Mouse (Mus musculus): Measurements from ENCODE around the gene Pgbd1. TPM values are rescaled to one million over a fixed set of nuclear protein-coding genes. Genes with fewer than 3 reads are reported as not detected.

The Pgbd1 gene
- total and polyA plus RNA-seq, 3 experiments: 0.25 to 0.35 TPM; not detected in 1

DNA sequence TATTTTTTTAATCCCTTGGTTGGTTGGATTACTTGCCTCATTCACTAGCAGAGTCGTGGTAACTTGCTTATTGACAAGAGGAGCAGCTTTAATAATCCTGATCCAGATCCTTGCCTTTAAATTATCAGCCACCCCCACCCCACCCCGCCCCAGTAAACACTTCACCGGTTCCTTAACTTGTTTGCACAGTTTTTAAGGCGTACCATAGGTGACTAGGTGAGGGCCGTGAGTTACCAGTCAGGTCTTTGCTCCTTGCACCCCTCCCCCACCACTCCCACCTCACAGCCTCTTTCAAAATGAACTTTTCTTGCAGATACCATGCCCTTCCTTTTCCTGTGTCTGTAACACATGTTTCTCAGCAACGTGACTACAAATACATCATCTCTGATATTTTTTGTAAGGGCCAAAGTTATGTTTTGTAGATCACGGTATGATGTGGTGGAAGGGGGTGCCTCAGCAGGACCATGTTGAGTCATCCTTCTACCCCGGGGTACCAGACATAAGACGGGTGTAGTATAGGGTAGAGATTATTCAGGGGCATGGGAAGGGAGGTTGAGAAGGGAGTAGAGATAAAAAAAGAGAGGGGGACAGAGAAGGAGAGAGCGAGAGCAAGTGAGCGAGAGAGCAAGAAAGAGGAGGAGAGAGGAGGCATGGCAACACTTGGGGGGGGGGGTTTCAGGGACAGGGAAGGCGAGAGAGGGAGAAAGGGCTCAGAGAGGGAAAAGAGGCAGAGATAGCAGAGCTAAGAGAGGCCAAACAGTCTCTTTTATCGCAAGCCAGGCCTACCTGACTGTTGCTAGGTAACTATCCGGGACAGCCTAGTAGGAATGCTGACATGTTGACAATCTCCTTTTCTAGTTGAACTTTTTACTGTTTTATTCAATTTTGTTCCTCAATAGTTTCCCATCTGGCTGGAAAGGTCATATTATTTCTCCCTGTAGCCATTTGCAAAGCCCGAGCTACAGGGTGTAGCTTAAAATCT, 26.3 kb downstream of the Pgbd1 start:
- TF ChIP-seq GATA1 (IDR thresholded peaks at IDR 0.05; ENCODE audit: low read depth, low read length): peak; percentile 64
- TF ChIP-seq SMC3 (IDR thresholded peaks at IDR 0.05; ENCODE audit: low read depth, low read length): no peak
- TF ChIP-seq EP300 (IDR thresholded peaks at IDR 0.05; ENCODE audit: low read depth in 1 of 2, low read length in 2 of 2): peak in 1 of 2 experiments; percentile 39; a peak in 2 of 4 replicates
- Histone ChIP-seq H3K79me2 (ENCODE audit: control insufficient read depth, insufficient read depth, low read length, poor library complexity) (no peaks in the 10 kb centered on the region), H3K36me3 (ENCODE audit: control insufficient read depth in 1 of 2, insufficient read depth in 2 of 2, low read length in 2 of 2) (peaks cover 0 to 5% of the 10 kb centered on the region in 2 experiments; a peak in 2 of 4 replicates), H3K9me3 (replicated peaks; ENCODE audit: insufficient read depth, low read length) (no peaks in the 10 kb centered on the region), H3K27ac (ENCODE audit: control insufficient read depth, low read depth, low read length) (peak overlapping the region; percentile 34), H3K4me3 (ENCODE audit: control insufficient read depth in 1 of 2, insufficient read depth in 1 of 2, low read depth in 2 of 2, low read length in 2 of 2) (peak overlapping the region; percentile 43 to 78), H3K9ac (ENCODE audit: control insufficient read depth, low read depth, low read length, poor library complexity, severe bottlenecking) (peak overlapping the region; percentile 34), H3K4me1 (ENCODE audit: control insufficient read depth in 1 of 2, insufficient read depth in 2 of 2, low read length in 2 of 2) (peaks cover 3 to 5% of the 10 kb centered on the region in 2 experiments; a peak in 3 of 4 replicates), H3K27me3 (ENCODE audit: control insufficient read depth in 1 of 2, insufficient read depth in 2 of 2, low read length in 2 of 2) (peaks cover 0 to 2% of the 10 kb centered on the region in 2 experiments; a peak in 2 of 4 replicates)
- DNase-seq (ENCODE audit: low read depth, low spot score): peak; percentile 63

DNA sequence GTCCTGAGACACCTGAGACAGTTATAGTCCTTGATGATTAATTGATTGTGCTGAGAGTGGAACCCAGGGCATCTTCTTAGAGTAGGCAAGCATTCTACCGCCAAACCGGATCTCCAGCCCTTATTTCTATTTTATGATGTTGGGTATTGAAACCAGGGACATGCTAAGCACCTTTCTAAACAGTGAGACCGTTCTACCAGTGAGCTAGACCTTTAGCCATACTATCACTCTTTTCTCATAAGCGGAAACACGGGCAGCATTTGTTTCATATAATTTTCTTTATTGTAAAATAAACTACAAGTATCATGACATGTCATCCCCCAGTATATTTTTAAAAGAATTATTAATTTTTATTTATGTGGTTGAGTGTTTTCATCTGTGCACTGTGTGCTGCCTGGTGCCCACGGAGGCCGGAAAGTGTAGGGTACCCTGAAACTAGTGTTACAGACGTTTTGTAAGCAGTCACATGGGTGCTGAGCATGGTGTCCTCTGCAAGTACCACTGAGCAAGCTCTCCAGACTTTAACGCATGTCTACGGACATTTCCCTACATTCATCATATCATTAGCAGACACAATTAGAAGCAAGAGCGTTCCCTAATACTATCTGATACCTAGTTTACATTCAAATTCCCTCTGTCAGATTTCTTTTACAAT, 31.9 kb downstream of the Pgbd1 start:
- Histone ChIP-seq H3K27ac (ENCODE audit: control insufficient read depth, low read depth, low read length) (no peak overlapping the region), H3K4me3 (ENCODE audit: control insufficient read depth in 1 of 2, insufficient read depth in 1 of 2, low read depth in 2 of 2, low read length in 2 of 2) (peak overlapping the region in 1 of 2 experiments; percentile 61; a peak in 1 of 4 replicates), H3K36me3 (ENCODE audit: control insufficient read depth in 1 of 2, insufficient read depth in 2 of 2, low read length in 2 of 2) (peaks cover 0 to under 1% of the 10 kb centered on the region in 2 experiments; a peak in 1 of 4 replicates), H3K9ac (ENCODE audit: control insufficient read depth, low read depth, low read length, poor library complexity, severe bottlenecking) (no peak overlapping the region), H3K4me1 (ENCODE audit: control insufficient read depth in 1 of 2, insufficient read depth in 2 of 2, low read length in 2 of 2) (peaks cover 0 to 8% of the 10 kb centered on the region in 2 experiments; a peak in 2 of 4 replicates), H3K27me3 (ENCODE audit: control insufficient read depth in 1 of 2, insufficient read depth in 2 of 2, low read length in 2 of 2) (peaks cover 0 to 3% of the 10 kb centered on the region in 2 experiments; a peak in 3 of 4 replicates), H3K9me3 (replicated peaks; ENCODE audit: insufficient read depth, low read length) (no peaks in the 10 kb centered on the region), H3K79me2 (ENCODE audit: control insufficient read depth, insufficient read depth, low read length, poor library complexity) (no peaks in the 10 kb centered on the region)
- DNase-seq (ENCODE audit: low read depth, low spot score): no peak
- TF ChIP-seq JUND (IDR thresholded peaks at IDR 0.05; ENCODE audit: low read depth, low read length): no peak

DNA sequence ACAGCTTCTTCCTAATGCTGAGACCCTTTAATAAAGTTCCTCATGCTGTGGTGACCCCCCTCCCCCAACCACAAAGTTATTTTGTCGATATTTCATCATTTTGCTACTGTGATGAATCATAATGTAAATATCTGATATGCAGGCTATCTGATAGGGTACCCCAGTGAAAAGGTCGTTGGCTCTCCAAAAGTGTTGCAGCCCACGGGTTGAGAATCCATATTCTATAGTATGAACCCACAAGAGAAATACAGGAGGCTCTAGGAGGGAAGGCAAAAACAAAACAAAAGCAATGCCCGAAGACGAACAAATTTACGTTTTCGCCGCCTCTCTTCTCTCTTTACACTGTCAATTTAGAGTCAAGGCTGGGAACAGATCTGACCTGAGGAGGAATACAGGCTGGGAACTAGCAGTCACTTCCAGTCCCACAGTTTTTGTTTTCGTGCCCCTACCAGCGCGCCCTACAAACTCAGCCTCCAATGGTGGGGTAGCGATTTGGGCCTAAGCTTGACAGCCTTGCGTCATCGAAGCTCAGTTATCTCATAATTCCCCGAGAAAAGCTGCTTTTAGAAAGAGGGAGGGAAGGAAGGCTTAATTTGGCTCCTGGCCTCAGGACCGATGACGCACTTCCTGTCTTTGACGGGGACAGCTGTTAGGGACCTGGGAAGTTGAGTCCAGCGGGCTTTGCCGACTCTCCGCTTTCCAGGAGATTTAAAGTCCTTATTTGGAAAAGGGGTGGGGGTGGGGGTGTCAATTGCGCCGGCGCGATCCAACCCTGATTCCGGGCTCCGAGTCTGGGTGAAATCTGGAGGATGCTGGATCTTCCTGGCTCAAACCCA, 32.7 kb downstream of the Pgbd1 start:
- peaks cover 0 to 1% of the 10 kb centered on the region in 2 experiments; a peak in 2 of 4 replicates for H3K36me3 ChIP-seq (ENCODE audit: control insufficient read depth in 1 of 2, insufficient read depth in 2 of 2, low read length in 2 of 2)
- no peaks in the 10 kb centered on the region for H3K9me3 ChIP-seq (replicated peaks; ENCODE audit: insufficient read depth, low read length)
- peaks cover 0 to 6% of the 10 kb centered on the region in 2 experiments; a peak in 1 of 4 replicates for H3K4me1 ChIP-seq (ENCODE audit: control insufficient read depth in 1 of 2, insufficient read depth in 2 of 2, low read length in 2 of 2)
- peak; percentile 72 for DNase-seq (ENCODE audit: low read depth, low spot score)
- H3K27ac ChIP-seq (ENCODE audit: control insufficient read depth, low read depth, low read length): peak overlapping the region; percentile 1; the same call in 1 of the 2 replicates
- H3K27me3 ChIP-seq (ENCODE audit: control insufficient read depth in 1 of 2, insufficient read depth in 2 of 2, low read length in 2 of 2): peaks cover 0 to 3% of the 10 kb centered on the region in 2 experiments; a peak in 3 of 4 replicates
- peak overlapping the region; percentile 44 to 61 for H3K4me3 ChIP-seq (ENCODE audit: control insufficient read depth in 1 of 2, insufficient read depth in 1 of 2, low read depth in 2 of 2, low read length in 2 of 2)
- H3K9ac ChIP-seq (ENCODE audit: control insufficient read depth, low read depth, low read length, poor library complexity, severe bottlenecking): peak overlapping the region; percentile 45
- TF ChIP-seq SIN3A (IDR thresholded peaks at IDR 0.05; ENCODE audit: low read length): peak; percentile 19; the same call in 1 of the 2 replicates
- TF ChIP-seq MYC (IDR thresholded peaks at IDR 0.05; ENCODE audit: low read depth, low read length): no peak
- no peak for TF ChIP-seq USF2 (IDR thresholded peaks at IDR 0.05; ENCODE audit: borderline replicate concordance in 1 of 2, insufficient read depth in 1 of 2, low read depth in 1 of 2, low read length in 2 of 2)
- TF ChIP-seq MYB (IDR thresholded peaks at IDR 0.05; ENCODE audit: low read depth, low read length): no peak
- peak; percentile 68; the same call in 1 of the 2 replicates for TF ChIP-seq ETS1 (IDR thresholded peaks at IDR 0.05; ENCODE audit: low read depth, low read length)
- TF ChIP-seq HCFC1 (IDR thresholded peaks at IDR 0.05; ENCODE audit: low read depth, low read length): peak; percentile 71
- no peak for TF ChIP-seq MXI1 (IDR thresholded peaks at IDR 0.05; ENCODE audit: low read depth, low read length)
- TF ChIP-seq MEF2A (IDR thresholded peaks at IDR 0.05; ENCODE audit: extremely low read depth, insufficient replicate concordance, low read depth, low read length, poor library complexity, severe bottlenecking): no peak
- TF ChIP-seq RAD21 (IDR thresholded peaks at IDR 0.05; ENCODE audit: low read depth, low read length): no peak
- no peaks in the 10 kb centered on the region for H3K79me2 ChIP-seq (ENCODE audit: control insufficient read depth, insufficient read depth, low read length, poor library complexity)
